Comparison of ENCODE assay signal across 9 mouse cellular contexts in genomic region chr3:129590548-129591226, GRCm38 (mm10). TPM values are rescaled to one million over a fixed set of nuclear protein-coding genes. Genes with fewer than 3 reads are reported as not detected.
DNase-seq lines count a peak whose midpoint lies in the region; ATAC-seq and TF ChIP-seq lines count a peak whose summit lies in the region.
"Had no signal": no experiment of that assay in that cellular context is flagged by ENCODE, and none has a peak within 500 bp of the region (broad histone marks: within the 10 kb centered on the region; RNA-seq: fewer than 3 reads in every experiment).

No protein-coding gene starts in this region.

- peaks cover 8% of the 10 kb centered on the region for H3K4me1 ChIP-seq in hindbrain, embryonic 13.5 days (replicated peaks)
- H3K4me1 ChIP-seq in hindbrain, embryonic 12.5 days: 0 out of 2 replicates have a peak, but pooled peaks cover 8% of the 10 kb centered on the region
- peaks cover 4% of the 10 kb centered on the region for H3K4me1 ChIP-seq in cortical plate, adult 2 months (ENCODE audit: control insufficient read depth, insufficient read depth, low read length)
- peaks cover 10% of the 10 kb centered on the region for H3K4me1 ChIP-seq in hindbrain, embryonic 16.5 days (ENCODE audit: control insufficient read depth, insufficient read depth, low read depth, low read length)
- peaks cover 3% of the 10 kb centered on the region for H3K4me1 ChIP-seq in midbrain, embryonic 11.5 days (ENCODE audit: control insufficient read depth, insufficient read depth, low read length)
- no peaks in the 10 kb centered on the region for H3K4me1 ChIP-seq in liver, embryonic 11.5 days (replicated peaks; ENCODE audit: control insufficient read depth, insufficient read depth, low read length)

- H3K4me3 ChIP-seq in hindbrain, embryonic 13.5 days: no peak overlapping the region
- H3K4me3 ChIP-seq in hindbrain, embryonic 12.5 days: no peak overlapping the region
- H3K4me3 ChIP-seq in cortical plate, adult 2 months (ENCODE audit: insufficient read depth, low read length): peak overlapping the region; percentile 32
- H3K4me3 ChIP-seq in hindbrain, embryonic 16.5 days (ENCODE audit: low read length): no peak overlapping the region
- no peak overlapping the region for H3K4me3 ChIP-seq in midbrain, embryonic 11.5 days (ENCODE audit: low read depth, low read length)
- no peak overlapping the region for H3K4me3 ChIP-seq in liver, embryonic 11.5 days (ENCODE audit: low read depth, low read length)

- TF ChIP-seq CTCF in cortical plate, adult 2 months (IDR thresholded peaks at IDR 0.05; ENCODE audit: extremely low read depth, insufficient read depth, low read length): no peak

- no peaks in the 10 kb centered on the region for H3K9me3 ChIP-seq in hindbrain, embryonic 13.5 days
- no peaks in the 10 kb centered on the region for H3K9me3 ChIP-seq in hindbrain, embryonic 12.5 days (replicated peaks)
- no peaks in the 10 kb centered on the region for H3K9me3 ChIP-seq in hindbrain, embryonic 16.5 days (ENCODE audit: control insufficient read depth, low read length)
- no peaks in the 10 kb centered on the region for H3K9me3 ChIP-seq in midbrain, embryonic 11.5 days (ENCODE audit: control insufficient read depth, low read length)
- no peaks in the 10 kb centered on the region for H3K9me3 ChIP-seq in liver, embryonic 11.5 days (ENCODE audit: control insufficient read depth, low read length)
- H3K9me3 ChIP-seq: G1E had no signal

- DNase-seq in midbrain, embryonic 11.5 days (ENCODE audit: low spot score, missing footprints): no peak
- DNase-seq in splenic B cell, adult 2 months (ENCODE audit: low read depth, low spot score): peak; percentile 63
- DNase-seq in liver, embryonic 11.5 days (ENCODE audit: low spot score): no peak
- DNase-seq in kidney, postnatal 36 days: no peak

- no peak for TF ChIP-seq POLR2A in cortical plate, adult 2 months (IDR thresholded peaks at IDR 0.05; ENCODE audit: extremely low read depth, insufficient read depth, low read length)

- H3K36me3 ChIP-seq in hindbrain, embryonic 13.5 days: no peaks in the 10 kb centered on the region
- H3K36me3 ChIP-seq in hindbrain, embryonic 12.5 days: no peaks in the 10 kb centered on the region
- no peaks in the 10 kb centered on the region for H3K36me3 ChIP-seq in hindbrain, embryonic 16.5 days (ENCODE audit: control insufficient read depth, insufficient read depth, low read length)
- no peaks in the 10 kb centered on the region for H3K36me3 ChIP-seq in midbrain, embryonic 11.5 days (ENCODE audit: control insufficient read depth, insufficient read depth, low read length)
- no peaks in the 10 kb centered on the region for H3K36me3 ChIP-seq in splenic B cell, adult 2 months (ENCODE audit: control insufficient read depth, insufficient read depth, low read length, poor library complexity, severe bottlenecking)
- no peaks in the 10 kb centered on the region for H3K36me3 ChIP-seq in liver, embryonic 11.5 days (ENCODE audit: control insufficient read depth, insufficient read depth, low read length)

- WGBS in hindbrain, embryonic 13.5 days: 73% methylated on average over 17 of the region's 17 CpGs
- 77% methylated on average over 17 of the region's 17 CpGs for WGBS in hindbrain, embryonic 12.5 days
- 67% methylated on average over 17 of the region's 17 CpGs for WGBS in hindbrain, embryonic 16.5 days
- 70% methylated on average over 17 of the region's 17 CpGs for WGBS in midbrain, embryonic 11.5 days
- 87% methylated on average over 17 of the region's 17 CpGs for WGBS in liver, embryonic 11.5 days

- H3K27me3 ChIP-seq in hindbrain, embryonic 13.5 days: no peaks in the 10 kb centered on the region
- no peaks in the 10 kb centered on the region for H3K27me3 ChIP-seq in hindbrain, embryonic 12.5 days
- no peaks in the 10 kb centered on the region for H3K27me3 ChIP-seq in hindbrain, embryonic 16.5 days (replicated peaks; ENCODE audit: control insufficient read depth, insufficient read depth, low read length)
- no peaks in the 10 kb centered on the region for H3K27me3 ChIP-seq in midbrain, embryonic 11.5 days (ENCODE audit: control insufficient read depth, insufficient read depth, low read length)
- H3K27me3 ChIP-seq in splenic B cell, adult 2 months (ENCODE audit: control insufficient read depth, insufficient read depth, low read length, poor library complexity, severe bottlenecking): no peaks in the 10 kb centered on the region
- no peaks in the 10 kb centered on the region for H3K27me3 ChIP-seq in liver, embryonic 11.5 days (replicated peaks; ENCODE audit: control insufficient read depth, insufficient read depth, low read length)

- no peak overlapping the region for H3K27ac ChIP-seq in hindbrain, embryonic 13.5 days
- no peak overlapping the region for H3K27ac ChIP-seq in hindbrain, embryonic 12.5 days
- peak overlapping the region; percentile 62 for H3K27ac ChIP-seq in cortical plate, adult 2 months (ENCODE audit: insufficient read depth, low read length)
- H3K27ac ChIP-seq in hindbrain, embryonic 16.5 days (ENCODE audit: low read depth, low read length): 0 out of 2 replicates have a peak overlapping the region, but pooled peaks have one; percentile 8
- no peak overlapping the region for H3K27ac ChIP-seq in midbrain, embryonic 11.5 days (ENCODE audit: low read depth, low read length)
- H3K27ac ChIP-seq in liver, embryonic 11.5 days (ENCODE audit: low read depth, low read length): no peak overlapping the region

- H3K9ac ChIP-seq in hindbrain, embryonic 13.5 days: no peak overlapping the region
- H3K9ac ChIP-seq in hindbrain, embryonic 12.5 days: no peak overlapping the region
- no peak overlapping the region for H3K9ac ChIP-seq in hindbrain, embryonic 16.5 days (ENCODE audit: low read depth, low read length)
- no peak overlapping the region for H3K9ac ChIP-seq in midbrain, embryonic 11.5 days (ENCODE audit: low read length)
- H3K9ac ChIP-seq in liver, embryonic 11.5 days (ENCODE audit: low read depth, low read length): no peak overlapping the region

- no peak overlapping the region for H3K4me2 ChIP-seq in hindbrain, embryonic 13.5 days
- H3K4me2 ChIP-seq in hindbrain, embryonic 12.5 days (replicated peaks): no peak overlapping the region
- peak overlapping the region; percentile 28 for H3K4me2 ChIP-seq in hindbrain, embryonic 16.5 days (ENCODE audit: low read length)
- H3K4me2 ChIP-seq in midbrain, embryonic 11.5 days: no peak overlapping the region
- H3K4me2 ChIP-seq in liver, embryonic 11.5 days: no peak overlapping the region

- 0 out of 2 replicates have a peak, but pooled peaks have one; percentile 30 for ATAC-seq in hindbrain, embryonic 13.5 days (ENCODE audit: low FRiP score)
- ATAC-seq in hindbrain, embryonic 12.5 days (ENCODE audit: low FRiP score): no peak
- ATAC-seq in hindbrain, embryonic 16.5 days: peak; percentile 44; the same call in 1 of the 2 replicates
- 0 out of 2 replicates have a peak, but pooled peaks have one; percentile 51 for ATAC-seq in midbrain, embryonic 11.5 days (ENCODE audit: low FRiP score)
- ATAC-seq in liver, embryonic 11.5 days (replicated peaks; ENCODE audit: low FRiP score): no peak

RNA-seq across cellular contexts. Expression of gene Elovl6, which starts 58.5 kb away (rescaled TPM):
- polyA plus RNA-seq in hindbrain, embryonic 13.5 days (2015; fragmentation: Nextera tagmentation; extraction: Ambion mirVana): 29.4 and 32.2 TPM in 2 replicates
- polyA plus RNA-seq in hindbrain, embryonic 12.5 days (2016; fragmentation: Nextera tagmentation; extraction: Ambion mirVana): 33.1 and 39.2 TPM in 2 replicates
- 26.2 and 27.1 TPM in 2 replicates for polyA plus RNA-seq in cortical plate, adult 2 months (2012; rRNA removed)
- 44.3 and 44.4 TPM in 2 replicates for polyA plus RNA-seq in hindbrain, embryonic 16.5 days (2015; fragmentation: Nextera tagmentation; extraction: Ambion mirVana)
- 40.9 and 41.0 TPM in 2 replicates for polyA plus RNA-seq in midbrain, embryonic 11.5 days (2014; fragmentation: Nextera tagmentation; extraction: Ambion mirVana)
- 26.6 and 28.3 TPM in 2 replicates for polyA plus RNA-seq in liver, embryonic 11.5 days (2014; fragmentation: Nextera tagmentation; extraction: Ambion mirVana)

Comparison
In these comparisons a context has a peak if more than half of its experiments do, and no peak if none do; other contexts are left out.
1. ATAC-seq: peak in hindbrain, embryonic 13.5 days (single experiment), hindbrain, embryonic 16.5 days (single experiment) and midbrain, embryonic 11.5 days (single experiment); none in hindbrain, embryonic 12.5 days (single experiment) and liver, embryonic 11.5 days (single experiment).
2. H3K27ac ChIP-seq: peak in cortical plate, adult 2 months (single experiment) and hindbrain, embryonic 16.5 days (single experiment); none in hindbrain, embryonic 13.5 days (single experiment), hindbrain, embryonic 12.5 days (single experiment), midbrain, embryonic 11.5 days (single experiment) and liver, embryonic 11.5 days (single experiment).